Mouse (Mus musculus) ES-E14 (cell line): ENCODE measurements around the gene Anxa3. TPM values are rescaled to one million over a fixed set of nuclear protein-coding genes. Genes with fewer than 3 reads are reported as not detected.

Experiments used
- DNase-seq: peaks from one replicate; pipeline ENCODE4 v3.0.0-alpha.2; 2013; ENCODE audit warnings: low read depth, low spot score
- H3K27ac ChIP-seq: 2 replicates; pipeline ENCODE4 v1.5.1; 2012; ENCODE audit warnings: low read depth, mild to moderate bottlenecking, low read length, moderate library complexity, mixed read lengths; ENCODE audit not compliant: poor library complexity, insufficient read depth, severe bottlenecking
- H3K36me3 ChIP-seq: 2 replicates; pipeline ENCODE4 v1.6.1; 2012; ENCODE audit warnings: mild to moderate bottlenecking, low read length, moderate library complexity, mixed read lengths; ENCODE audit not compliant: control insufficient read depth, poor library complexity, insufficient read depth, severe bottlenecking
- H3K4me1 ChIP-seq, 2 experiments: fragments of 150-350 bp in 1 of 2; sonication (generic) in 1 of 2; 2 replicates each; pipeline ENCODE4 v1.6.1; 2012; ENCODE audit warnings: low read length in 2 of 2, mild to moderate bottlenecking in 1 of 2, mixed read lengths in 1 of 2; ENCODE audit not compliant: control insufficient read depth in 2 of 2, insufficient read depth in 2 of 2, poor library complexity in 1 of 2
- H3K4me3 ChIP-seq, 2 experiments: fragments of 150-350 bp in 1 of 2; sonication (generic) in 1 of 2; 2 replicates each; pipeline ENCODE4 v1.5.1; 2012; ENCODE audit warnings: low read length in 2 of 2, low read depth in 1 of 2, mild to moderate bottlenecking in 1 of 2, mixed read lengths in 1 of 2; ENCODE audit not compliant: insufficient read depth in 1 of 2, poor library complexity in 1 of 2, severe bottlenecking in 1 of 2
- H3K9ac ChIP-seq: 2 replicates; pipeline ENCODE4 v1.6.1; 2012; ENCODE audit warnings: low read depth, mild to moderate bottlenecking, low read length, mixed read lengths; ENCODE audit not compliant: poor library complexity, insufficient read depth, severe bottlenecking
- H3K9me3 ChIP-seq: fragments of 150-350 bp; sonication (generic); 2 replicates; pipeline ENCODE4 v1.6.1; 2012; ENCODE audit warnings: low read depth, mild to moderate bottlenecking, low read length; ENCODE audit not compliant: control insufficient read depth, insufficient read depth
- CHD2 ChIP-seq: IDR thresholded peaks from 2 replicates; pipeline ENCODE4 v1.6.1; 2014; ENCODE audit warnings: mild to moderate bottlenecking, low read depth, low read length, inconsistent platforms
- HCFC1 ChIP-seq: IDR thresholded peaks from 2 replicates; pipeline ENCODE4 v1.6.1; 2012; ENCODE audit warnings: low read length, inconsistent platforms, borderline replicate concordance; ENCODE audit not compliant: insufficient read depth
- MAFK ChIP-seq: IDR thresholded peaks from 2 replicates; pipeline ENCODE4 v1.6.1; 2014; ENCODE audit warnings: mild to moderate bottlenecking, low read depth, low read length, inconsistent platforms; ENCODE audit not compliant: insufficient read depth
- ZC3H11A ChIP-seq: IDR thresholded peaks from 2 replicates; pipeline ENCODE4 v1.6.1; 2012; ENCODE audit warnings: low read depth, mild to moderate bottlenecking, inconsistent platforms, low read length, borderline replicate concordance
- ZNF384 ChIP-seq: IDR thresholded peaks from 2 replicates; pipeline ENCODE4 v1.6.1; 2012; ENCODE audit warnings: low read depth, low read length, inconsistent platforms
- in situ Hi-C, 2 experiments: fragments of 600-800 bp; cut with MboI; formaldehyde crosslinking; loops; one replicate each; pipeline ENCODE4 v1.15.1; 2025; ENCODE audit warnings: low sequenced_read_pairs in 2 of 2, inconsistent platforms in 1 of 2; ENCODE audit not compliant: unreplicated experiment in 2 of 2
- total RNA-seq: library from RNA; depleted of rRNA; stranded (reverse); fragments of 300-350 nt; gene quantifications from 2 replicates; pipeline ENCODE4 v1.2.3, GENCODE M21; 2012

The Anxa3 gene
- total RNA-seq, 1 experiment, result 68.3 TPM

DNA sequence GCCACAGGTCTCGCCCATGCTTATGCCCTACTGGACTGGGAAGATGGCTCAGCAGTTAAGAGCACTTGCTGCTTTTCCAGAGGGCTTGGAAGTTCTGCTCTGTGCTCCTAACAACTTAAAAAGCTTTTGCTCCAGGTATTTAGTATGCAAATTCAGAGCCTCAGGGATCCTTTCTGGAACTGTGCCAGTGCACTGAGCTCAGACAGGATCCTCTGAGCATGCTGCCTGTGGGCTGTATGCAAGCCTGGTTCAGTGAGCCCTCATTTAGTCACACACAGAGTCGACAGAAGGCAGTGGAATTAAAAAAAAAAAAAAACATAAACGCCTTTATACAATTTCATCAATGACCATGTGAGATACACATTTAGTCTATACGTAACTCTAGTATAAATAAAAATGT is 17.5 kb downstream of the Anxa3 start:
- H3K36me3 ChIP-seq, result no peaks in the 10 kb centered on the region
- no peak for DNase-seq
- peaks cover 0 to 2% of the 10 kb centered on the region in 2 experiments; a peak in 1 of 4 replicates for H3K4me1 ChIP-seq
- H3K27ac ChIP-seq, result no peak overlapping the region
- H3K9ac ChIP-seq, result no peak overlapping the region
- no peaks in the 10 kb centered on the region for H3K9me3 ChIP-seq
- TF ChIP-seq HCFC1 (no peak), MAFK (no peak), ZNF384 (no peak), CHD2 (no peak), ZC3H11A (no peak)
- in situ Hi-C loops, result no loop called here
- H3K4me3 ChIP-seq, result no peak overlapping the region

DNA sequence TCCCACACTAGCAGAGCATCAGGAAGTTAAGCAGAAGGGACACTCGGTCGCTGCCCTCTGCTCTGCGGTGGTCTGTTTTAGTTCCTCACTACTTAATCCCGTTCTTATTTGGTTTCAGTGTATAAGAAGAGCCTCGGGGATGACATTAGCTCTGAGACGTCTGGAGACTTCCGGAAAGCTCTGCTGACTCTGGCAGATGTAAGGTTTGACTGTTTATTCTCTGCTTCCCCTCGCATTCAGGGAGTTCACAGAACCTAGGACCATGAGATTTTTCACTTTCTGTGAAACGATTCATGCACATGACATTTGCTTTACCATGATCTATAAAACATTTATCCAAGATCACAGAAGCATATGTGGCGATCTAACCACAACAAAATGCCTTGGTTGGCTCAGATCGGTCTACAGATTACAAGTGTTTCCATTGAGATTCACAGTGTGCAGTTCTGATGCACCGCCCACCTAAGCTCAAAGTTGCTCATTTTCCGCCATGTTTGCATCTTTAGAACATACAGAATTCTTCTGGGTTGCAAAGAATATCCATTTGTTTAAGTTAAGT is 31.7 kb downstream of the Anxa3 start:
- Histone ChIP-seq H3K4me1 (no peaks in the 10 kb centered on the region), H3K9me3 (no peaks in the 10 kb centered on the region), H3K36me3 (no peaks in the 10 kb centered on the region), H3K4me3 (no peak overlapping the region), H3K27ac (no peak overlapping the region), H3K9ac (no peak overlapping the region)
- TF ChIP-seq CHD2 (no peak), ZNF384 (no peak), HCFC1 (no peak), ZC3H11A (no peak), MAFK (no peak)
- DNase-seq, result no peak
- in situ Hi-C loops, result no loop called here

DNA sequence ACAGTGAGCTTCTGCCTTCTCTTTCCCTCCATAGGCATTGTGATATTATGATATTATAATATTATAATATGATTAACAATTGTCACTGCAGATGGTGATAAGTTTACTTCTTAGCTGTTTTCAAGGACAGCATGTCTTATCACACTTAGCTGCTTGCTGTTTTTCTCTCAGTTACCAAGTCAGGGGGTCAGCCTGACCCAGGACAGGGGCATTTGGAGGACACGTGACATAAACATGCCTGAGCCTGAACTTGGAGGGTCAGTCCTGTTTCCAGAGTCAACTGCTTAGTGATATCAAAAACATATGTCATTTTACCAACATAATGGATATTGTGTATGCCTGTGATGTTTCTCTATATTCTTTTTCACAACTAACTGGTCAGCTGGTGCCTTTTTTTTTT is 34.0 kb downstream of the Anxa3 start:
- in situ Hi-C loops, result no loop called here
- DNase-seq, result no peak
- H3K36me3 ChIP-seq, result no peaks in the 10 kb centered on the region
- no peak overlapping the region for H3K4me3 ChIP-seq
- TF ChIP-seq HCFC1, result no peak
- no peak for TF ChIP-seq MAFK
- no peak for TF ChIP-seq ZNF384
- no peak for TF ChIP-seq CHD2
- TF ChIP-seq ZC3H11A, result no peak
- H3K9me3 ChIP-seq, result no peaks in the 10 kb centered on the region
- no peak overlapping the region for H3K27ac ChIP-seq
- H3K4me1 ChIP-seq, result no peaks in the 10 kb centered on the region
- H3K9ac ChIP-seq, result no peak overlapping the region

DNA sequence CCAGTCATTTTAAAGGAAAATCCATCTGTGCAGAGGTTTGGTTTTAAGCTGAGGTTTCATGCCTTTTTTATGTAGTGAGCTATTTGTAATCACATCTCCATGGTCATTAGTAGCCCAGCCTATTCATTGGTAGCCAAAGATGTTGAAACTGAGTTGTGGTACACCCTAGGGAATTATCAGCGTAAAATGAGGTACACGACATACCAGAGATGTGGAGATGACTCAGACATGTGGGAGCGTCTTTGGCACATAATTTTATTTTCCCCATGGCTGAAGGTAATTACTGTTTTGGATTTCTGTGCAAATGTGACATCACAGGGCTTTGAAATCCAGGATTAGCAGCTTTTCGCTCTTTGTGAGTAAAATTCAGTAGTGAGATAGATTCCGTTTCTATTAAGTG is 41.2 kb downstream of the Anxa3 start:
- TF ChIP-seq ZC3H11A (no peak), ZNF384 (no peak), MAFK (no peak), CHD2 (no peak), HCFC1 (no peak)
- Histone ChIP-seq H3K9me3 (no peaks in the 10 kb centered on the region), H3K4me3 (no peak overlapping the region), H3K9ac (no peak overlapping the region), H3K4me1 (no peaks in the 10 kb centered on the region), H3K36me3 (no peaks in the 10 kb centered on the region), H3K27ac (no peak overlapping the region)
- DNase-seq, result no peak
- in situ Hi-C loops, result no loop called here

DNA sequence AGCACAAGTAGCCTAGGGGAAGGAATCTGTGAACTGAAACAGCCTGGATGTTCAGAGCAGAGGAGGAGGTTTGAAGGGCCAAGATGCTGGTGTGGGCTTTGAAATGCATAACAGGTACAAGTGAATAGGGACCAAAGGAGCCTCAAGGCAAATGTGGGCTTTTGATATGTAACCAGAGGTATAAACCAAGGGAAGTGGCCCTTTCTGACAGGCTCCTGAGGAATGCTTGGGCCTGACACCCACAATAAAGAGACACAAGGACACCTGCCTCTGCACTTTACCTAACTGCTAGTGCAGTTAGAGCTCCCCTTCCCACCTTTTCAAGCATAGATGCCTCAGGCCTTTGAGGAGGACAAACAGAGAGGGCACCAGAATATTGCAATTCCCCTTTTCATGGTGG is 54.8 kb downstream of the Anxa3 start:
- Histone ChIP-seq H3K4me3 (no peak overlapping the region), H3K9me3 (no peaks in the 10 kb centered on the region), H3K36me3 (no peaks in the 10 kb centered on the region), H3K27ac (no peak overlapping the region), H3K9ac (no peak overlapping the region), H3K4me1 (peaks cover 0 to 2% of the 10 kb centered on the region in 2 experiments; a peak in 1 of 4 replicates)
- in situ Hi-C loops, result no loop called here
- peak; percentile 76 for DNase-seq
- TF ChIP-seq HCFC1, result no peak
